Mouse (Mus musculus): ENCODE results near the gene Leo1. TPM values are rescaled to one million over a fixed set of nuclear protein-coding genes. Genes with fewer than 3 reads are reported as not detected.
A peak's percentile ranks its signal among the peaks of the same experiment; 100 is the strongest.
"Not testable (repeated sequence)": the region's sequence is repeated elsewhere in the genome, so short reads cannot be mapped to it uniquely, and the experiment has no call there.

Leo1 gene
- total RNA-seq, 2 experiments from 2014 or later = 26.1 to 27.1 TPM

DNA sequence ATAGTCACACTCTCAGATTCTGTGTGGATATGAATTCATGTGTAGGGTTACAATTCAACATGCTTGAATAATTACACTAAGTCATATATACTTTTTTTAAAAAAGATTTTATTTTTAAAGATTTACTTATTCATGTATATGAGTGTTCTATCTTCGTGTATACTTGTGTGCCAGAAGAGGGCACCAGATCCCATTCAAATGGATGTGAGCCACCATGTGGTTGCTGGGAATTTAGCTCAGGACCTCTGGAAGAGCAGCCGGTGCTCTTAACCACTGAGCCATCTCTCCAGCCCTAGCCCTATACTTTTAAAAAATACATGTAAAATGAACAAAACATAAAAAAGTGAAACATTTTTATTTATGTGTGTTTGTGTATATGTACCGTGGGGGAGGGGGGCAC lies 26.3 kb downstream of the Leo1 start:
- DNase-seq = no peak

- DNase-seq = no peak
Observed at GRCm38 (mm10) chr9:75468297-75468696, 27.0 kb downstream of the Leo1 start.

GRCm38 (mm10) chr9:75477212-75477611 lies 35.9 kb downstream of the Leo1 start:
- no peak for DNase-seq

DNA sequence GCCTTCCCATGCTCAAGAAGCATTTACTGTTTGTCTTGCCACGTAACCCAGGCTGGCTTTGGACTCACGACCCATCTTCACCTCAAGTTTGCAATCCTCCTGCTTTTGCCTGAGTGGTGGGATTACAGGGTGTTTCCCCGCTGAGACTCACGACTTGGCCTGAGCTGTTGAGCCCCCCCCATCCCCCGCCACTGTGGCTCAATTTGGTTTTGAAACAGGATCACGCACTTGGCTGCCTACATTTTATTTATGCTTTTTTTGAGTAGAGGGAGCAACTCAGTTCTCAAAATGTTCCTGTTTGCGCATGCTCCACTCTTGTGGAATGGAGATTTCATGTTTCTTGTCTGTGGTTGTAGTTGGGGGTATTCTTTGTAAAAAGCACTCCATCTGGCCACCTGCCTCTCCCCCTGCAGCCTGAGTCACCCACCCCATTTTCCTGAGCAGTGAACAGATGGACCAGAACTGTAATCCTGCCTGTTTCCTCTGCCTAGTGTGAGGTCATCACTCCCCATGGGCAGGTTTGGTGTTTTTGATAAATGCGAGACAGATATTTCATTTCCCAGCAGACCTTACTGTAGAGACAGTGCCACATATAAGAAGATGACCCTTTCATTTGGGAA lies 37.9 kb downstream of the Leo1 start:
- no peak for DNase-seq

DNA sequence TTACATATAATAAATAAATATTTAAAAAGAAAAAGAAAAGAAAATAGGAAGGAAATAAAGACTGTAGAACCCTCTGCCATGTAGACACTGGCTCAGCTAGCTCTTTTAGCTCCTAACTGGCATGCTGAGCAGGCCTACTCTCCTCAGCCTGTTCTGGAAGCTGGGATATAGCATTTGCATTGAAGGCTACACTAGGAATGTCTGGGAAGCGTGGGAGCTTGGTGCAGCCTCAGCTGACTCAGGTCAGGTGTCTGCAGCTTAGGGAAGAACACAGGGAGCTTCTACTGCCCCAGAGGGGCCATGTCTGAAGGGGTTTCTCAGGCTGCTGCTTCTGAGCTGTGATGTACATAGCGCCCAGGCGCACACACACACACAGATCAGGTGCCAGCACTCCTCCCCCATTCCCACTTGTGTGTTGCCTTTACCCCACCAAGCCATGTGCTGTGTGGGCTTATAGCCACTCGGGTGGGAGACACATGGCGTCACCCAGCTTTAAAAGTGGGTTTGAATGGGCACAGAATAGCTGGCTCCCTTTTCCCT lies 39.3 kb downstream of the Leo1 start:
- DNase-seq = no peak

GRCm38 (mm10) chr9:75485231-75485630 lies 43.9 kb downstream of the Leo1 start:
- DNase-seq = no peak

DNA sequence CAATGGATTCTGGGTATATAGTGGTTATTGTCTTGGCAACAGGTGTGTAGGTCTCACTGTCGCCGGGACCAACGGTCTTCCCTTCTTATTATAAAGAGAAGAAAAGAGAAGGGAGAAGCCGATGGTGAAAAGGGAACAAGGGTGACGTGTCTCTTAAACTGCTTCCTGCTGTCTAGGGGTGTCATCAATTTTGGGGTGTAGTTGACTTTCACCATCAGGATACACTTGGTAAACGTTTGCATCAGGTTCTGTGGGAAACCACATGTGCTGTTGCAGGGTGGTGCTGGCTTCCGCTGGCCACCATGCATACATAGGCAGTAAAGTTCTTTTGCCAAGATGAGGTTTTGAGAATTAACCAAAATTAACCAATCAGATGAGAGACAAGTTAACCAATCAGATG lies 46.9 kb downstream of the Leo1 start:
- not testable (repeated sequence) for DNase-seq

DNA sequence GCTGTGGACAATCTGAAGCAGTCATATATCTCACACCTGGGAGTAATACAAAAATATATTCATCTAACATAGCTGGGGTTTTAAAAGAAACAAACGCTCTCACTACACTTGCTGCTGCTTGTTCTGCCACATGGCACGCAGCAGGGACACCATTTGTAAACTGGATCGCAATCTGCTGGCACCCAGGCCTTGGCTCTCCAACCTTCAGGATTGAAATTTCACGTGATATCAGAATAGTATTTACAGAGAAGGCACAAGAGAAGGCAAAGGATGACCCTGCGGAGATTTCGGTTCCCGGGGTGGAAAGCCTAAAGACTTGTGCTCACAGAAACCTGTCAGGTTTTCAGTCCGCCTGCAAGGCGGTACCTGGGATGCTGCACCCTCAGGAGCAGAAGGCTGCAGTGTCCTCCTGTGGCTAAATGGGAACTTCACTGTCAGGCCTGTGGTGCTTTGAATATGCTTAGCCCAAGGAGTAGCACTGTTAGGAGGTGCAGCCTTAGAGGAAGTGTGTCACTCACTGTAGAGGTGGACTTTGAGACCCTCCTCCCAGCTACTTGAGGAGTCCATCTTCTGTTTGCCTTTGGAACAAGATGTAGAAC lies 53.2 kb downstream of the Leo1 start:
- no peak for DNase-seq

DNA sequence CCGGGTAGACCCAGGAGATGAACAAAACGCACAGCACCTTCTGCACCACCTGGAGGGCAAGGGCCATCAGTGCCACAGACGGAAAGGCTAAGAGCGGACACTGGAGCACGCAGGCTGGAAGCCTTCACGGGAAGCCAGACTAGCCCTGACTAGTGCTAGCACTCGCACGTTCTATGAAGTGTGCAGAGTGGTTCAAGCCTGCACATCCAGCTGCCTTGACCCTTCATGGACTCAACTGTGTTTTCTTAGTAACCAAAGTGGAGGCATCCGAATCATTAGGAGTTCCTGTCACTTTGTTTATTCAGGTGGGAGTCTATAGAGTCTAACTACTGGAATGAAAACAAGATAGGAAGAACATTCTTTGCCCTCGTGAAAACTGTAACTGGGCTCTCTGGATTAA lies 54.6 kb downstream of the Leo1 start:
- no peak for DNase-seq

GRCm38 (mm10) chr9:75498571-75498970 lies 57.2 kb downstream of the Leo1 start:
- DNase-seq = no peak

- DNase-seq = no peak
Observed at GRCm38 (mm10) chr9:75504311-75504710, 63.0 kb downstream of the Leo1 start.

GRCm38 (mm10) chr9:75511236-75511939 lies 70.1 kb downstream of the Leo1 start:
- no peak for DNase-seq

GRCm38 (mm10) chr9:75515464-75516113 lies 74.3 kb downstream of the Leo1 start:
- peak; percentile 39 for DNase-seq

Other genes starting within 250 kb of the Leo1 start
- gene Myo5c, start 209.5 kb upstream of the Leo1 start, total RNA-seq (2021) = 1 to 10 TPM; 5.7 to 9.4 TPM
- gene Gnb5, start 135.2 kb upstream of the Leo1 start, total RNA-seq (2021) = 10 to 100 TPM; 29.1 to 32.4 TPM
- under 1 TPM in 1 of 2 experiments, not detected in 1; 0.33 TPM for gene Bcl2l10, start 93.8 kb upstream of the Leo1 start, total RNA-seq (2021)
- 10 to 100 TPM; 34.6 to 35.1 TPM for gene Mapk6, start 31.5 kb upstream of the Leo1 start, total RNA-seq (2021)
- gene Tmod3, start 118.1 kb downstream of the Leo1 start, total RNA-seq (2021) = 10 to 100 TPM; 87.2 to 89.9 TPM
- gene Tmod2, start 169.8 kb downstream of the Leo1 start, total RNA-seq (2021) = 10 to 100 TPM; 17.9 to 25.6 TPM
- 10 to 100 TPM; 15.3 to 17.5 TPM for gene Lysmd2, start 184.2 kb downstream of the Leo1 start, total RNA-seq (2021)
- gene Scg3, start 242.5 kb downstream of the Leo1 start, total RNA-seq (2021) = 10 to 100 TPM; 22.3 to 23.3 TPM

Data from adrenal gland, postnatal 10 days (tissue).